Mouse (Mus musculus) brain, embryonic 18.5 days (tissue): ENCODE results near the gene Ddx28.

ENCODE experiments used
- DNase-seq: peaks from one replicate; pipeline ENCODE4 v3.0.0-alpha.2; 2012; ENCODE audit warnings: low read depth, low spot score

Ddx28 gene

DNA sequence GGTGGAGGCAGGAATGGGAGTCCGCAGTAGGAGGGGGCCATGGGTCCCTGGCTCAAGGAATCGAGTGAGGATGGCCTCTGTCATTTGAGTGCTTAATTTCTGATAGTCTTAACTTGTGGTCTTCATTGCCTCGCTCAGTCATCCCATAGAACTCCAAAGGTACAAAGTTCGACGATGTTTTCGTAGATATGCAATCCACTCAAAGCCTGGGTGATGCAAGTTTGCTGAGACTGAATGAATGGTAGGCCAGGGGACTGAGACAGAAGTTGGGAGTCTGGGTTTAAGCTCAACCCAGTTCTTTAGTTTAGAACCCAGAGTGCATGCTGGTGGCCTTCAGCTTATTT, at the start of gene Ddx28:
TSS of gene Ddx28 (minus strand) at position 240 of the 344 bp plus-strand sequence.
- no peak for DNase-seq

DNA sequence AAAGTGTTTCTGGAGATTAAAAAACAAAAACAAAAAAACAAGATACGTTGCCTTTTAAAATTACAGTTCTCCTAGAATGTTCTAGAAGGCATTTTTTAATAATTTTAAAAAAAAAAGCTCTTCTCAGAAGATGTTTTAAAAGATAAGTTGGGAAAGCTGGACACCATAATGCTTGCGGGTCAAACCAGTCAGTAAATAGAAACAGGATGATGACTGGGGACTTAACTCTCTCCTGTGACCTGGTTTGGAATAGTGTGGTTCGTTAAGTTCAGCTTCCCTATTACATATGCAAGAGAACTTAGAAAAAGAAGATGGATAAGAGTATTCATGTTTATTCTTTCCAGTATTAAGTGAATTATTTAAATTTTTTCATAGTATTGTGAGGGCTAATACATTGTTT, 48.8 kb upstream of the Ddx28 start:
- DNase-seq: no peak

DNA sequence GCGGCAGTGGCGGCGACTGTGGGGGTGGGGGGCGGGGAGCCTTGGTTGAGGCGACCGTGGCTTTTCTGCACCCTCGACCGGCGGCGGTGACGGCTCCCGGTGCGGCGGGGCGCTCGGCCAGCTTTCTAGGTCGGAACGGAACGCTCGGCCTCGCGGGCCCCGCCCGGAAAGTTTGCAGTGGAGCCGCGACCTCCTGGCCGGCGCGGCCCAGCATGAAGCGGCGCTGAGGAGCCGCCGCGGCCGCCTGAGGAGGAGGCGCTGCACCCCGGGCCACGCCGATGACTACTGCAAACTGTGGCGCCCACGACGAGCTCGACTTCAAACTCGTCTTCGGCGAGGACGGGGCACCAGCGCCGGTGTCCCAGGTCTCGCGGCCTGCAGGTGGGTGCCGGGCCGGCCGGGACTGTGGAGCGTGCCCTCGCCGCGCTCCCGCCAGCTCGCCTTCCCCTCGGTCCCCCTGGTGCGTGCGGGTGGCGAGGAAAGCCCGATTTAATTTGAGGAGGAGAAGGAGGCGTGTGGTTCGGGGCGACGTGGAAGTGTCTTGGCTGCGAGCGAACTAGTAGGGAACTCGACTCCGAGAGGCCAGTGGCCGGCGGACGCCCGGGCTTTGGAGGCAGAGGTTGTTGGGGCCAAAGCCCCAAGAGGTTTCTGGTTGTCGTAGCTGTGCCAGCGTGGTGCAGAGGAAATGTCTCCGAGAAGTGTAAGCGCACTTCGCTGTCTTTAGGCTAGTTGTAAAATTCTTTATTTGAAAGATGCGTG, 48.1 kb upstream of the Ddx28 start:
- peak; percentile 10 for DNase-seq

DNA sequence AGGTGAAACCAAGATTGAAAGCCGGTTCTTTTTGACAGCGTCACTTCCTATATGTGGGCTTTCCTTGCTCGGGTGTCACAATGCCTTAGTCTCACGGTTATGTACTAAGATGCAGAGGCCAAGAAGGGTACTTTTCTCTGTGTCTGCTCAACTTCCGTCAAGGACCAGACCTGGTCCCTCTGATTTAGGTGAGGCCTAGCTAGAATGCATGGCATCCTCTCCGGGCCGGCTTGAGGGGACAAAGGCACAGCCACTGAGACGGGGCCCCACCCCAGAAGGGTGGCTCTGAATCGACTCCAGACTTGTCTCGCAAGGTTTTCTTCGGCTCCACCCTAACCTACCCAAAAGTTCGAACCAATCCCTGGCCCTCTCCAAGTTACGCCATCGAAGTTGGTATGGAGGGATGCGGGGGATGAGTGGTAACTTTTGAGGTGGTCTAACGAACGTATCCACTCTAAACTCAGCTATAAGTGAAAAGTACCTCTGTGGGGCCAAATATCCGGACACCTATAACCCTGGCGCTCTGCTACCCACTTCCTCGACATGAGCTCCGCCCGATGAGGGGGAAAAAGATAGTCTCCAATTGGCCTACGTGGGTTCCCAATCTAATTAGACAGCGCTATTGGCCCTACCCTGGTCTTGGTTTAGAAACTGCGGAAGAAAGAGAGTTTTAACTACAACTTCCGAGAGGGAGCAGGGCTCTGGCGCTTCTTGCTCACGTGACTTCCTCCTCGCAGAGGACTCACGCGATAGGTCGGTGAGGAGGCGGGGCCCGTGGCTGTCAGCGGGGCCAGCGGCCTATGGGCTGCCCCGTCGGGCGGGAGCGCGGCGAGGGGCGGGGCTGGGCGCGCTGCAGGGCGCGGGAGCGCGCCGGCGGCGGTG, 47.3 kb upstream of the Ddx28 start, which contains the start of gene Nfatc3:
TSS of gene Nfatc3 (plus strand) at position 110 of the 882 bp plus-strand sequence.
- DNase-seq: peak; percentile 92

DNA sequence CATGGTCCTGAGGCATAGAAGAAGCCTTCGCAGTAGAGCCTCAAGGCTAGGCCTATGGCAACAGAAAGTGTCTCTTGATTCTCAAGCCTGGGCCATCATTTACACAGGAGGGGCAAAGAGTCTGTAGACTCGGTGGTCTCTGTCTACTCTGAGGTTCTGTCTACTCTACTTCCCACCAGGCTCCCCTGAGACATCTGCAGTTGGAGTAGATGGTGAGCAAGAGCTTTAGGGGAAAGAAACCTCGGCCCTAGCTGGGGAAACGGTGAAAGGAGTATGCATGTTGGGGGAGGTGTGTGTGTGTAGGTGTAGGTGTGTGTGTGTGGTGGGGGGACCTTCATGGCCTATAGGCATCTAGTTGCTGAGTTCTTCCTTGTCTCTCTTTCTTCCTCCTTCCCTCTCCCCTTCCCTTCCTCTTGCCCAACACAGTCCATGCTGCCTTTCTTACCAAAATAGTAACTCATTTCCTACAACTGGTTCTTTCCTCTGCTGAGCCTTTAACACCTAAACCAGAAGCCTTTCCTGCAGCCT, 44.8 kb upstream of the Ddx28 start:
- DNase-seq: no peak

DNA sequence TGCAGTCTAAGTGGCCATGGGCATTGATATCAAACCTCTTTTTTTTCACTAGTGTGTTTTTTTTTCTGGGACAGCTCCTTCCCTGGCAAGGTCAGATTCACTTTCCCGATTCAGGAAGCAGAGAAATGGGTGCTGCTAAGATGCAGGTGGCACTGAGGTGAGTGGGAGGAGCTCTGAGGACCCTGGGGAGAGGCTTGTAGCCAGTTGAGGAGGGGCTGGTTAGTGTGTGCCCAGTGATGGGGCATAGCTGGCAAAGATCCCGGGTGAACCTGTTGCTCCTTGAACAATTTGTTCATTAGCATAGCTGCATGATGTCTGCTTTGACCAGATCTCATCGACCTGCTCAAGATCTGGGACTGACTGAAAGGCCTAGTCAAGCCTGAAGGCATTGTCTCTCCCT, 43.4 kb upstream of the Ddx28 start:
- DNase-seq: no peak

DNA sequence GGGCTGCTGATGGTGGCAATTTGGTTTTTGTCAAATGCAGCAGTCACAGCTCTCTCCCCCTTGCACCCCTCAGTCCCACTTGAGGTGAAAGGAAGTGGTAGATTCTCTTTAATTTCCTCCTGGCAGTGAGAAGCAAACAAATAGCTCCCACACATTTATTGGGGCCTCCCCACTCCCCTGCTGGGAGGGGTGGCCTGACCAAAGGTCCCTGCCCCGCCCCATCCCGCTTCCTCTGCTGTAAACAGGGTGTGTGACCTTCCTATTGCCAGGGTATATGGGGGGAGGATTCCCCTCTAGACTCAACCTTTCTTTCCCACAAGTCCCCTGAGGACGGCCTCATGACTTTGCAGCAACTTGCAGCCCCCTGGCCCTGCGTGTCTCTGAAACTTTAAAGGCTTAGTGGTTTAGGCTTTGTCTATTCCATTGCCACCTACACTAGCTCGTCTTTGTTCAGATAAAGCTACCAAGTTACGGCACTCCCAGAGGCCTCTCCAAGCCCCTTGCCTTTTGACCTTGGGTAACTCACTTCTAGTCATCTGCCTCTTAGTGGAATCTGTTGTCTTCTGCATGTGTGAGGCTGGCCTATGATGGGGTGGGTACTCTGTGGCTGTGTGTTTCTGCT, 42.6 kb upstream of the Ddx28 start:
- no peak for DNase-seq

DNA sequence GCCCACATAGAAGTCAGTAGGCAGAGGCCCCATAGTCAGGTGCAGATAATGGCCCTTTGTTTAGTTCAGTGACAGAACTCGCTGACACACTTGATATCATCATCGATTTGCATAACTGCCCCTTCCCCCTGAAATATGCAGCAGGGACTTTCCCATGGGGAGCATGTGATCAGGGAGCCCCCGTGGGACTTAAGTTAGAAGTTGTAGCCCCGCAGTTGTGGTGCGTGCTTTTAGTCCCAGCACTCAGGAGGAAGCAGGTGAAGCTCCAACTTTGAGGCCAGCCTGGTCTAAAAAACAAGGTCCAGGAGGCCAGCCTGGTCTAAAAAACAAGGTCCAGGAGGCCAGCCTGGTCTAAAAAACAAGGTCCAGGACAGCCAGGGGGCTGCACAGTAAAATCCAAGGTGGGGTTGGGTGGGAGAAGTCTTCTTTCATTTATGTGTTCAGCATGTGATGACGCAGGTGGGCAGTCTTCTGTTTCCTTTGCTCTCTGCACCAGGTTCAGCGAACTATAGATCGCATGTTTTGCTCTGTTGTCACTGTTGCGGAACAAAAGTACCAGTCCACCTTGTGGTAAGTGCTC, 40.9 kb upstream of the Ddx28 start:
- DNase-seq: no peak

DNA sequence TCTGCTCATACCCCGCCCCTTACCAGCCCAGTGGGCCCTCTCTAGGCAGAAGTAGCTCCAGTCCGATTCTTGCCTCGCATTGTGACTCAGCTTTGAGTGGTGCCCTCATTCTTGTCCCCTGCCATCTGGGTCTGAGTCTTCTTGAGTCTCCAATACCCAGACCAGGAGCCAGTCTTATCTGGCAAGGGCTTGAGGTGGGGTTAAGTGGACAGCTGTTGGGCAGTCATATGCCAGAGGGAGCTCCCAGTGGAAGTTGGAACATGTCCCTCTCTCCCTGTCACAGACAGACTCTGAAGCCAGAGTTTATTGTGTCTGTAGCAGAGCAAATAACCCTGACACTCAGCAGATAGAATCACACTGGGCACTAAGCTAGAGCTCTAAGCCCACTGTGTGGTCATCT, 39.4 kb upstream of the Ddx28 start:
- DNase-seq: no peak

DNA sequence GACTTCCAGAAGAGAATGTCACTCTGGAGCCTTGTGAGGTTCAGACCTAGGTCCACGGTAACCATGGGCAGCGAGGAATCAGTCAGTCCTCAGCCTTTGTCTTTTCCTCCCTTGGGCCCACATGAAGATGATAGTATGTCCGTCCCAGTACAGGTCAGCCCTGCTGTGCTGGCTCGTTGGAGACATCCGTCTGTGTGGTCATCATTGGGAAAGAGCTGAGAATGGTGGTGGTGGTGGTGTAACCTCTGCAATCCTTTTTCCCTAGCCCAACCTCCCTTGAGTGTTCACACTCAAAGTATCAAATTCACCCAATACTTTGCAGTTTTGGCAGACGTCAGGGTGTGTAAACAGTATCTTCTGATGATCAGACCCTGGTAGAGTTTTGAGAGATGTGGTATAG, 38.2 kb upstream of the Ddx28 start:
- no peak for DNase-seq

DNA sequence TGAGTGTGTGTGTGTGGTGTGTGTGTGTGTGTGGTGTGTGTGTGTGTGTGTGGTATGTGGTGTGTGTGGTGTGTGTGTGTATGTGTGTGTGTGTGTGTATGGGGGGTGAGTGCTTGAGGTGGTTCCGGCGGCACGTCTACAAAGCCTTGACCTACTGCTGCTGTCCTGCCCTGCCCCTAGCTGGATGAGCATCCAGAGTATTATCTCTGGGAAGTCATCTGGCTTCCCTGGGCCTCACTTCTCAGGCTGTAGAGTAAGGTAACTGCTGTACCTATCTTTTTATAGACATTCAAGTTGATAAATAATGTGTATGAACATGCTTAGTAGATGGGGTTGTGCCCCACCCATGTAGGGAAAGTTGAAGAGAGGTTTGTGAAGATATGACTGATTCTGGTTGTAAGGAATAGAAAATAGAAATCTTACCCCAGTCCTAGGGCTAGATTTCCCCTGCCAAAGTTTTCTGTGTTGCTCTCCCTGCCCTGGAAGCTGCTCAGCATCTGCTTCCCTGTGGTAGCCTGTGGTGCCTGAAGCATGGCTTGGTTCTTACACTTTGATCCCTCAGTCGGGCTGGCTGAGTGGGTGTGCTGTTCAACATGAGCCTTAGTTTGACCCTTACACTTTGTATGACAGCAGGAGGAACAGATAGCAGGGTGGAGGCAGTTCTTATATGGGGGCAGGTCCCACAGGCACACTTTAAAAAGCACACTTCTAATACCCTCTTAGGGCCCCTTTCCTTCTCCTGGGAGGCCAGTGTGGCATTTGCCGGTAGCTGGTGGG, 36.4 kb upstream of the Ddx28 start:
- DNase-seq: no peak

DNA sequence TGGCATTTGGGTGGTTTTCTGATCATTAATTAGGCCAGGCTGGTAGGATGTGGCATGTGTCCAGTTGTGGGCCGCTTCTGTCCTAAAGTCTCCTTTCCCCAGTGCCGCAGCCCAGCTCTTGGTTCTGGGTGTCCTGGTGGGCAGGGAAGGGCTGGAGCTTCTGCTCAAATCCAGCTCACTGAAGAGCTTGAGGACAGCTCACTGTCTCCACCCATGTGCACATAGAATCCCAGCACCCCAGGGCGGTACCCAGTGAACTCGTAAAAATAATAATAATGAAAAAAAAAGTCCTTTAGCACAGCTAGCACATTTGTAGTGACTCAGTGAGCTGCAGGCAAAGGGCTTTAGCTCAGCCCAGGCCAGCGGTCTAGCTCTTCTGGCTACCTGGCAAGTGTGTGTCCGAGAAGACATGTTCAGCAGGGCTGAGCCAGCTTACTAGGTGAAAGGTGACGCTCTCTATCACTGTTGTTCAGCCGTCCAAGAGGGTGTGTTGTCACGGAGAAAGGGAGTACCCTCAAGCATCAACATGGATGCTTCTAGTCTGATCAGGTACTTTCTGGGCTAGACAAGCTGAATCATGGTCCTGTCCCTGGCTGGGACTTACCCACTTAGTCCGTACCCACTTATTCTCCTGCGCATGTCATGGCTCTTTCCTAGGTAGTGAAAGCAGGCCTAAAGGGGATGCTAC, 35.3 kb upstream of the Ddx28 start:
- no peak for DNase-seq

DNA sequence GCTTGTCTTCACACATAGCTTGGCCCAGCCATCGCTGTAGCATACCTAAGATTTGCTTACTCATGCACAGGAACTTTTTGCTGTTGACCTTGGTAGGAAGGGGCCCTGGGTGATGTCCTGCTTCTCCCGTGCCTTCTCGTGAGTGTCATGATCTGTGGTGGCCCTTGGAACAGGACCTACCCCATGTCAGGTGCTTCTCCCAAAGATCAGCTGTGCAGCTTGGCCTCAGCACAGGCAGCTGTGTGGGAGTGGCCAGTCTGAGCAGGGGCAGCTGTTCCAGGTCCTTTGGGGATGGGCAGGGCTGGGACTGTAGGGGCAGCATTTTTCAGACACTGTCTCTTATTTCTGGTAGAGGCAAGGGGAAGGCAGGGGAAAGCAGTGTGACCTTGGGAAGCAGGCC, 32.5 kb upstream of the Ddx28 start:
- DNase-seq: no peak

DNA sequence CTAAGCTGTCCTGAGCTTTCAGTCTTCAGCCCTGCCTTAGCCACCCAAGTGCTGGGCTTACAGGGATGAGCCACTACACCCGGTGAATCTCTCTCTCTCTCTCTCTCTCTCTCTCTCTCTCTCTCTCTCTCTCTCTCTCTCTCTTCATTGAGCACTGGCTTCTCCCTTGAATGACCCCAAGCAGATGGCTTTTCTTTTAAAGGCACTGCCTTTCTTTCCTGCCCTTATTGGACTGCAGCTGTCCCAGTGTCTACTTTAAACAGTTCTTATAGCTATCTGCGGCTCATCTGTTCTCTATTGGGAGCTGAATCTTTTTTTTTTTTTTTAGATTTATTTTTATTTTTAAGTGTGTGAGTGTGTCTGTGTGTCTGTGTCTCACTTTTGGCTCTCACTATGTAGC, 31.4 kb upstream of the Ddx28 start:
- DNase-seq: no peak

DNA sequence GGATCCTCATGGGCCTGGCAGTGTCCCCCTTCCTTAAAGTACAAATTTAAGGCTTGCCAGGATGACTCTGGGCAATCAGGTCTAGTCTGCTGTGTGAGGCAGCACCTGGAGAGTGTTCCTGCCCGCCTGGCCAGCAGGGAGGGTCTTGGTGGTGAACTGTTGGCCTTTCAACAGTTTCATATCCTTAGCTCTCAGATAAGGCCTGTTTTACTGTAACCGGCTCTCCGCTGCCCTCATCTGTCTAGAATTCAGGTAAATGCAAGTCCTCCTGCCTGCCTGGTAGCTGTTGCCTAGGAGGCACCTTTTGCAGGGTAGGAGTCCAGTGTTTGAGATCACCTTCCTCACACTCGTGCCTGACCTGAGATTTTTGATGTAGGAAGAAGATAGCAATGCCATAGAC, 28.5 kb upstream of the Ddx28 start:
- no peak for DNase-seq

DNA sequence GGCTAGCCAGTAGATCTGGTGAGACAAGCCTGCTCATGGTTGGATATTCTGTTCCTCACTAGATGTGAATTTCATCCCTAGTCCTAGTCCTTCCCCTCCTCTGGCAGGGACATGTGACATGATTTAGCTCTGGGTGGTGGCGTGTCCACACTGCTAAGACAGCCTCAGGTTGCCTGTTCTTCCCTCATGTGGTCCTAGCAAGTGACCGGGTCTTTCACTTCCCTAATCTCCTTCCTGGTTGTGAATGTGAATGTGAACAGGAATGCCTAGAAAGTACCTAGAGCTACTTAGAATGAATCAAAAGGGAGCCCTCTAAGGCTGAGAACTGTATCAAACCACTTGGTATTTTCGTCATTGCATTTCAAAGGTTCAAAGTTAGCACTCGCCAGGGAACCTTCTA, 27.9 kb upstream of the Ddx28 start:
- DNase-seq: no peak

DNA sequence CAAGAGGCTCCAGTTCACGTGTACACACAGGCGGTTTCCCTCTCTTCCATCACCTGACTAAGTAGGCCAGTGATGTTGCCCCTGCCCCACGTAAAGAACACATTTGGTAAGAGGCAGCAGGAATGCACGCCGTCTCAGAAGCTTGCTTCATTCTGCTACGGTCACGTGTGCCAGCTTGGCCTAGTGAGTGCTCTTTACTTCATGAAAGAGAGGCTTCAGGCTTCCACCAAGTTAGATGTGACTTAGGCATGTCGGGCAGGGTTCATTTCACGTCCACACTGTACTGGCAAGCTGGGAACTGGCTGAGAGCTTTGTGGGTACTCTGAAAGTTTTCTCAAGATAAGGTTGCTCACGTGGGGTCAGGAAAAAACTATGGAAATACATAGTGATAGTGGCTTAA, 27.0 kb upstream of the Ddx28 start:
- no peak for DNase-seq

DNA sequence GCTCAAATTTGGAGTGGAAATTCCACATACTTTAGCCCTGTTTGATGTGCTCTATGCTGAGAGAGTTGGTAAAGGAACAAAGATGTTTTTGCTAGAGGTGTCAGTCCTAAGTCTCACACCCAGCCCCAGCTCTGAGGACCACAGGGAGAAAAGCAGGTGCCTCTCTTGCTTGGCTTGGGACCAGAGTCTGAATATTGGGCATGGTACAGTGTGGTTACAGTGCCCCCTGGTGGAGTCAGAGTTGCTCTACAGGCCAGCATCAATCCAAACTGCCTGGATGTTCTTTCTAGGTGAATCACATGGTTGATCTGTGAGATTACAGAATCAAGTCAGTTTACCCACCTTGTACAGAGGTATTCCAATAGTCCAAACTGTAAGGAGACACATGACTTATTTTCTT, 10.8 kb upstream of the Ddx28 start:
- peak; percentile 30 for DNase-seq

DNA sequence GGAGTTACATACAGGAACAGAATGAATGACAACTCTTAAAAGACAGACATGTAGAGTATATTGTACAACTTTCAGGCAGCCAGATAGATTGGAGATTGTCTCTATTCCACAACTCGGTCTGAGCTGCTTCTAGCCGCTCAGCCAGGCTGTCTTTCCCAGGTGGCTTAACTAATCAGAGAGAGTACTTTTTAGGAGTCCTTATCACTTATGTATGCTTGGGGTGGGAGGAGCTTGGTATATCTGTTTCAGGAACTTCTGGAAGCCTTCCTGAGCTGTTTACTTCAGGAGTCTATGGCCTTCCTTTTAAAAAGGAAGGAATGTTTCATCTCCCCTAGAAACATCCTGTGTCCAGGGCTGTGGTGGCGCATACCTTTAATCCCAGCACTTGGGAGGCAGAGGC, 6.4 kb upstream of the Ddx28 start:
- no peak for DNase-seq

DNA sequence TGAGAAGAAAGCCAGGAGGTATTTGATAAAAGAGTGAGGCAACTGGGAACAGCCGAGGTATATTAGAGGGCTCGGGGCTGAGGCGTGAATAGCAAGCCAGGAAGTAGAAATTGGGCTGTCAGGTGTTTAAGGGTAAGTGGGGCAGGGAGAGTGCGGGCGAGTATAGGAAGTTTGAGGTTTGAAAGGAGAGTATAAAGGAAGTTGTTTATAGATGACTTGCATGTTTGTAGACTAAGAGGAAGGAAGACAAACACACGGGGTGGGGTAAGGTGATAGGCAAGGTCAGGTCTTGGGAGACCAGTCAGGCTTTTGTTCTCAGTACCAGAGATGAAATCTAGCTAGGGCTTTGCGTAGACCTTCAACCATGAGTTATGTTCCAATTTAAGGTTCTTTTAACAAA, 5.4 kb upstream of the Ddx28 start:
- no peak for DNase-seq

DNA sequence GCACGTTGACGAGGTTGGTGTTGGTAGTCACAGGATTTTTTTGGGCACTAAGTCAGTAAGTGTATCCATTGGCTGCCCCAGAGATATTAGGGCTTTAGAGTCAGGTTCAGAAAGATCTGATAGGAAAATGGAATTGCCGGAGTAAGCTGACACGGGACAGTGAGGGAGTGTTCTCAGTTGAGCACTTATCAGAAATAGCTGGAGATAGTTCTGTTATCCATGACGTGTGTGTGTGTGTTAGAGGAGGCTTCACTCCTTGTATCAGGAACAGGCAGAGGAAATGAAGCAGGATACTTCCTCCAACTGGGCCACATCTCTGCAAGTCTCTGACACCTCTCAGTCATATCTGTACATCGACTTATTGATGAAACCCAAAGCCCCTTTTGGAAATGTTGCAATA, 4.6 kb upstream of the Ddx28 start:
- no peak for DNase-seq
